Comparison of ENCODE assay signal across 8 mouse cellular contexts in genomic region chr7:19119631-19120429, GRCm38 (mm10). TPM values are rescaled to one million over a fixed set of nuclear protein-coding genes. Genes with fewer than 3 reads are reported as not detected.
DNase-seq lines count a peak whose midpoint lies in the region; ATAC-seq lines count a peak whose summit lies in the region.

TSS of gene Fbxo46 (plus strand) at chr7:19119859.

- no peaks in the 10 kb centered on the region for H3K9me3 ChIP-seq in hindbrain, embryonic 16.5 days (ENCODE audit: control insufficient read depth, low read length)

- no peaks in the 10 kb centered on the region for H3K36me3 ChIP-seq in hindbrain, embryonic 16.5 days (ENCODE audit: control insufficient read depth, insufficient read depth, low read length)
- no peaks in the 10 kb centered on the region for H3K36me3 ChIP-seq in macrophage (ENCODE audit: inconsistent target)

- DNase-seq in WW6 (ENCODE audit: low read depth, low spot score), result peak; percentile 86
- DNase-seq in cerebellum, postnatal 4 days (ENCODE audit: low spot score in 2 of 2), result peak; percentile 75 to 82
- DNase-seq in gastrocnemius, adult 18-20 months (ENCODE audit: low spot score), result peak; percentile 97
- DNase-seq in left cerebral cortex, adult 18-20 months (ENCODE audit: low spot score in 2 of 2), result peak; percentile 90 to 94
- DNase-seq in right cerebral cortex, adult 18-20 months, result peak; percentile 96
- peak; percentile 71 for DNase-seq in urinary bladder, postnatal 10 days (ENCODE audit: low spot score)

- peak within 1 kb of the TSS; percentile 67 for H3K4me2 ChIP-seq in hindbrain, embryonic 16.5 days (ENCODE audit: low read length)

- peak within 1 kb of the TSS; percentile 78 for H3K9ac ChIP-seq in hindbrain, embryonic 16.5 days (ENCODE audit: low read depth, low read length)

- WGBS in hindbrain, embryonic 16.5 days, result 2% methylated on average over 34 of the region's 34 CpGs
- WGBS in macrophage (ENCODE audit: missing documents), result 1% methylated on average over 34 of the region's 34 CpGs

- peaks cover 51% of the 10 kb centered on the region for H3K79me2 ChIP-seq in macrophage (ENCODE audit: inconsistent target)

- no peaks in the 10 kb centered on the region for H3K27me3 ChIP-seq in hindbrain, embryonic 16.5 days (replicated peaks; ENCODE audit: control insufficient read depth, insufficient read depth, low read length)

- peak; percentile 93 for ATAC-seq in hindbrain, embryonic 16.5 days

- peak within 1 kb of the TSS; percentile 73 for H3K4me3 ChIP-seq in hindbrain, embryonic 16.5 days (ENCODE audit: low read length)
- H3K4me3 ChIP-seq in macrophage (ENCODE audit: inconsistent target), result peak within 1 kb of the TSS; percentile 99

- H3K4me1 ChIP-seq in hindbrain, embryonic 16.5 days (ENCODE audit: control insufficient read depth, insufficient read depth, low read depth, low read length), result peaks cover 20% of the 10 kb centered on the region

- H3K27ac ChIP-seq in hindbrain, embryonic 16.5 days (ENCODE audit: low read depth, low read length), result peak within 1 kb of the TSS; percentile 54
- H3K27ac ChIP-seq in macrophage, result peak within 1 kb of the TSS; percentile 53

RNA-seq across cellular contexts. Expression of gene Fbxo46, which starts in this region (rescaled TPM):
- 1 to 10 TPM; 2.2 to 2.6 TPM for total RNA-seq in gastrocnemius, adult 18-20 months (2021)
- 16.4 and 17.7 TPM in 2 replicates for polyA plus RNA-seq in hindbrain, embryonic 16.5 days (2015; fragmentation: Nextera tagmentation; extraction: Ambion mirVana)
- 10 to 100 TPM; 13.6 to 15.6 TPM for total RNA-seq in left cerebral cortex, adult 18-20 months (2021)
- 1 to 10 TPM; 3.2 to 9.8 (median 6.3) TPM for total RNA-seq in macrophage (2018; cell fraction: chromatin; rRNA removed)
- 10 to 100 TPM in 1 of 26 experiments, 1 to 10 TPM in 25; 3.2 to 10.1 (median 7.7) TPM for total RNA-seq in macrophage (2018; cell fraction: cytosol; rRNA removed)
- total RNA-seq in macrophage (2018; cell fraction: nucleus; rRNA removed), result 10 to 100 TPM in 5 of 26 experiments, 1 to 10 TPM in 21; 3.6 to 12.1 (median 7.2) TPM
- polyA plus RNA-seq in macrophage (2018), result 3.8 to 6.0 TPM (median 4.4 TPM) in 3 replicates

Comparison
In these comparisons a context has a peak if more than half of its experiments do, and no peak if none do; other contexts are left out.
1. Peak in every context shown above with its lines: DNase-seq, ATAC-seq, H3K4me3 ChIP-seq and H3K27ac ChIP-seq.
2. RNA of gene Fbxo46 (total RNA-seq): 13.6 to 15.6 TPM in left cerebral cortex, adult 18-20 months; 2.2 to 2.6 TPM in gastrocnemius, adult 18-20 months; every median in the first group is over 4 times any median in the second.